Mouse (Mus musculus): ENCODE results near the gene Asic5. TPM values are rescaled to one million over a fixed set of nuclear protein-coding genes. Genes with fewer than 3 reads are reported as not detected.

Gene Asic5
- polyA plus RNA-seq (2014; fragmentation: Nextera tagmentation; extraction: Ambion mirVana) = not detected in 2 replicates

GRCm38 (mm10) chr3:81981990-81982389 lies at the start of gene Asic5:
TSS of gene Asic5 (plus strand) at chr3:81982290.
- 75% methylated on average over 5 of the region's 5 CpGs for WGBS
- H3K4me1 ChIP-seq (ENCODE audit: control insufficient read depth, insufficient read depth, low read length) = 0 out of 2 replicates have a peak, but pooled peaks cover 3% of the 10 kb centered on the region
- no peak for ATAC-seq (ENCODE audit: insufficient number of reproducible peaks, insufficient read depth, low FRiP score, low read depth)
- H3K27me3 ChIP-seq (ENCODE audit: control insufficient read depth, insufficient read depth, low read length) = no peaks in the 10 kb centered on the region
- H3K4me2 ChIP-seq (replicated peaks; ENCODE audit: low read depth, low read length) = no peak within 1 kb of the TSS
- no peaks in the 10 kb centered on the region for H3K36me3 ChIP-seq (ENCODE audit: control insufficient read depth, insufficient read depth, low read length)
- H3K9me3 ChIP-seq (ENCODE audit: control insufficient read depth, low read depth, low read length) = no peaks in the 10 kb centered on the region
- H3K27ac ChIP-seq (ENCODE audit: low read length) = no peak within 1 kb of the TSS
- H3K4me3 ChIP-seq (ENCODE audit: low read depth, low read length) = no peak within 1 kb of the TSS
- no peak within 1 kb of the TSS for H3K9ac ChIP-seq (replicated peaks; ENCODE audit: low read depth, low read length)

GRCm38 (mm10) chr3:81933348-81933747 lies 48.7 kb upstream of the Asic5 start:
- 82% methylated on average over 4 of the region's 4 CpGs for WGBS
- Histone ChIP-seq H3K4me3 (ENCODE audit: low read depth, low read length) (no peak overlapping the region), H3K4me2 (replicated peaks; ENCODE audit: low read depth, low read length) (no peak overlapping the region)

GRCm38 (mm10) chr3:81938924-81939323 lies 43.2 kb upstream of the Asic5 start:
- Histone ChIP-seq H3K9me3 (ENCODE audit: control insufficient read depth, low read depth, low read length) (no peaks in the 10 kb centered on the region), H3K36me3 (ENCODE audit: control insufficient read depth, insufficient read depth, low read length) (no peaks in the 10 kb centered on the region), H3K27ac (ENCODE audit: low read length) (no peak overlapping the region), H3K4me1 (ENCODE audit: control insufficient read depth, insufficient read depth, low read length) (no peaks in the 10 kb centered on the region), H3K4me3 (ENCODE audit: low read depth, low read length) (no peak overlapping the region), H3K9ac (replicated peaks; ENCODE audit: low read depth, low read length) (no peak overlapping the region), H3K27me3 (ENCODE audit: control insufficient read depth, insufficient read depth, low read length) (no peaks in the 10 kb centered on the region), H3K4me2 (replicated peaks; ENCODE audit: low read depth, low read length) (no peak overlapping the region)
- ATAC-seq (ENCODE audit: insufficient number of reproducible peaks, insufficient read depth, low FRiP score, low read depth) = no peak
- WGBS = 32% methylated on average over 3 of the region's 3 CpGs

More at GRCm38 (mm10) chr3:81933348-81933747, 48.7 kb upstream of the Asic5 start:
- ATAC-seq (ENCODE audit: insufficient number of reproducible peaks, insufficient read depth, low FRiP score, low read depth) = no peak
- Histone ChIP-seq H3K36me3 (ENCODE audit: control insufficient read depth, insufficient read depth, low read length) (no peaks in the 10 kb centered on the region), H3K4me1 (ENCODE audit: control insufficient read depth, insufficient read depth, low read length) (no peaks in the 10 kb centered on the region), H3K9ac (replicated peaks; ENCODE audit: low read depth, low read length) (no peak overlapping the region), H3K27me3 (ENCODE audit: control insufficient read depth, insufficient read depth, low read length) (no peaks in the 10 kb centered on the region), H3K9me3 (ENCODE audit: control insufficient read depth, low read depth, low read length) (no peaks in the 10 kb centered on the region), H3K27ac (ENCODE audit: low read length) (no peak overlapping the region)

- Histone ChIP-seq H3K36me3 (ENCODE audit: control insufficient read depth, insufficient read depth, low read length) (no peaks in the 10 kb centered on the region), H3K4me3 (ENCODE audit: low read depth, low read length) (no peak overlapping the region), H3K9me3 (ENCODE audit: control insufficient read depth, low read depth, low read length) (no peaks in the 10 kb centered on the region), H3K4me2 (replicated peaks; ENCODE audit: low read depth, low read length) (no peak overlapping the region), H3K9ac (replicated peaks; ENCODE audit: low read depth, low read length) (no peak overlapping the region), H3K4me1 (ENCODE audit: control insufficient read depth, insufficient read depth, low read length) (no peaks in the 10 kb centered on the region), H3K27me3 (ENCODE audit: control insufficient read depth, insufficient read depth, low read length) (no peaks in the 10 kb centered on the region), H3K27ac (ENCODE audit: low read length) (no peak overlapping the region)
- no peak for ATAC-seq (ENCODE audit: insufficient number of reproducible peaks, insufficient read depth, low FRiP score, low read depth)
- WGBS = 86% methylated on average over 3 of the region's 3 CpGs
Observed at GRCm38 (mm10) chr3:81942341-81942740, 39.7 kb upstream of the Asic5 start.

- H3K4me1 ChIP-seq (ENCODE audit: control insufficient read depth, insufficient read depth, low read length) = no peaks in the 10 kb centered on the region
- H3K27ac ChIP-seq (ENCODE audit: low read length) = no peak overlapping the region
- H3K4me3 ChIP-seq (ENCODE audit: low read depth, low read length) = no peak overlapping the region
- no peak overlapping the region for H3K4me2 ChIP-seq (replicated peaks; ENCODE audit: low read depth, low read length)
- no peak for ATAC-seq (ENCODE audit: insufficient number of reproducible peaks, insufficient read depth, low FRiP score, low read depth)
- no peaks in the 10 kb centered on the region for H3K36me3 ChIP-seq (ENCODE audit: control insufficient read depth, insufficient read depth, low read length)
- 89% methylated on average over 3 of the region's 3 CpGs for whole genome bisulfite sequencing
- no peaks in the 10 kb centered on the region for H3K9me3 ChIP-seq (ENCODE audit: control insufficient read depth, low read depth, low read length)
- H3K27me3 ChIP-seq (ENCODE audit: control insufficient read depth, insufficient read depth, low read length) = no peaks in the 10 kb centered on the region
- no peak overlapping the region for H3K9ac ChIP-seq (replicated peaks; ENCODE audit: low read depth, low read length)
Observed at GRCm38 (mm10) chr3:81943097-81943496, 39.0 kb upstream of the Asic5 start.

- Histone ChIP-seq H3K36me3 (ENCODE audit: control insufficient read depth, insufficient read depth, low read length) (no peaks in the 10 kb centered on the region), H3K4me2 (replicated peaks; ENCODE audit: low read depth, low read length) (no peak overlapping the region), H3K4me3 (ENCODE audit: low read depth, low read length) (no peak overlapping the region), H3K9ac (replicated peaks; ENCODE audit: low read depth, low read length) (no peak overlapping the region), H3K9me3 (ENCODE audit: control insufficient read depth, low read depth, low read length) (no peaks in the 10 kb centered on the region), H3K4me1 (ENCODE audit: control insufficient read depth, insufficient read depth, low read length) (no peaks in the 10 kb centered on the region), H3K27me3 (ENCODE audit: control insufficient read depth, insufficient read depth, low read length) (no peaks in the 10 kb centered on the region), H3K27ac (ENCODE audit: low read length) (no peak overlapping the region)
- no peak for ATAC-seq (ENCODE audit: insufficient number of reproducible peaks, insufficient read depth, low FRiP score, low read depth)
- 92% methylated on average over 7 of the region's 7 CpGs for WGBS
Observed at GRCm38 (mm10) chr3:81944851-81945393, 37.2 kb upstream of the Asic5 start.

- no peaks in the 10 kb centered on the region for H3K27me3 ChIP-seq (ENCODE audit: control insufficient read depth, insufficient read depth, low read length)
- no peaks in the 10 kb centered on the region for H3K36me3 ChIP-seq (ENCODE audit: control insufficient read depth, insufficient read depth, low read length)
- no peak overlapping the region for H3K9ac ChIP-seq (replicated peaks; ENCODE audit: low read depth, low read length)
- 80% methylated on average over 1 of the region's 1 CpGs for WGBS
- no peak overlapping the region for H3K4me2 ChIP-seq (replicated peaks; ENCODE audit: low read depth, low read length)
- no peak overlapping the region for H3K27ac ChIP-seq (ENCODE audit: low read length)
- no peak for ATAC-seq (ENCODE audit: insufficient number of reproducible peaks, insufficient read depth, low FRiP score, low read depth)
- no peaks in the 10 kb centered on the region for H3K4me1 ChIP-seq (ENCODE audit: control insufficient read depth, insufficient read depth, low read length)
- H3K9me3 ChIP-seq (ENCODE audit: control insufficient read depth, low read depth, low read length) = no peaks in the 10 kb centered on the region
- no peak overlapping the region for H3K4me3 ChIP-seq (ENCODE audit: low read depth, low read length)
Observed at GRCm38 (mm10) chr3:81949048-81949447, 33.0 kb upstream of the Asic5 start.

- Histone ChIP-seq H3K4me2 (replicated peaks; ENCODE audit: low read depth, low read length) (no peak overlapping the region), H3K27me3 (ENCODE audit: control insufficient read depth, insufficient read depth, low read length) (no peaks in the 10 kb centered on the region), H3K27ac (ENCODE audit: low read length) (no peak overlapping the region), H3K36me3 (ENCODE audit: control insufficient read depth, insufficient read depth, low read length) (no peaks in the 10 kb centered on the region), H3K9me3 (ENCODE audit: control insufficient read depth, low read depth, low read length) (no peaks in the 10 kb centered on the region), H3K9ac (replicated peaks; ENCODE audit: low read depth, low read length) (no peak overlapping the region), H3K4me3 (ENCODE audit: low read depth, low read length) (no peak overlapping the region), H3K4me1 (ENCODE audit: control insufficient read depth, insufficient read depth, low read length) (no peaks in the 10 kb centered on the region)
- WGBS = 70% methylated on average over 2 of the region's 2 CpGs
- no peak for ATAC-seq (ENCODE audit: insufficient number of reproducible peaks, insufficient read depth, low FRiP score, low read depth)
Observed at GRCm38 (mm10) chr3:81951785-81952184, 30.3 kb upstream of the Asic5 start.

- Histone ChIP-seq H3K4me2 (replicated peaks; ENCODE audit: low read depth, low read length) (no peak overlapping the region), H3K9me3 (ENCODE audit: control insufficient read depth, low read depth, low read length) (no peaks in the 10 kb centered on the region), H3K27ac (ENCODE audit: low read length) (no peak overlapping the region), H3K4me3 (ENCODE audit: low read depth, low read length) (no peak overlapping the region), H3K9ac (replicated peaks; ENCODE audit: low read depth, low read length) (no peak overlapping the region), H3K36me3 (ENCODE audit: control insufficient read depth, insufficient read depth, low read length) (no peaks in the 10 kb centered on the region), H3K4me1 (ENCODE audit: control insufficient read depth, insufficient read depth, low read length) (no peaks in the 10 kb centered on the region), H3K27me3 (ENCODE audit: control insufficient read depth, insufficient read depth, low read length) (no peaks in the 10 kb centered on the region)
- no peak for ATAC-seq (ENCODE audit: insufficient number of reproducible peaks, insufficient read depth, low FRiP score, low read depth)
- WGBS = 91% methylated on average over 5 of the region's 5 CpGs
Observed at GRCm38 (mm10) chr3:81957484-81957883, 24.6 kb upstream of the Asic5 start.
